Mouse (Mus musculus) left cerebral cortex, adult 2 months (tissue): ENCODE measurements at regions not wholly inside any gene's neighbourhood (a gene's known extent, or its start where the extent isn't known, plus 50 kb on each side); places are given as distances from the start of the nearest gene placed in this dataset.

Experiments
- DNase-seq, 2 experiments: peaks; one replicate each; pipeline ENCODE4 v3.0.0; 2021 to 2022; ENCODE audit warnings: low spot score in 2 of 2, mixed read lengths in 1 of 2; ENCODE audit errors: extremely low spot score in 1 of 2
- H3K27ac ChIP-seq: fragments of 200-600 bp; 2 replicates; pipeline ENCODE4 v1.8.1; 2022
- H3K4me3 ChIP-seq: fragments of 200-600 bp; 2 replicates; pipeline ENCODE4 v1.8.1; 2022
- CTCF ChIP-seq: fragments of 200-600 bp; IDR thresholded peaks from 2 replicates; pipeline ENCODE4 v1.8.1; 2022; ENCODE audit warnings: antibody characterized with exemption, mild to moderate bottlenecking, moderate library complexity
- intact Hi-C: fragments of 180-260 bp; cut with DNase I; formaldehyde crosslinking; loops from one replicate; pipeline ENCODE4 v1.15.1; 2025

- no peak for DNase-seq
- Histone ChIP-seq H3K4me3 (no peak overlapping the region), H3K27ac (no peak overlapping the region)
- TF ChIP-seq CTCF: no peak
- intact Hi-C loops: no loop called here
Measured at GRCm38 (mm10) chr12:97434021-97434420, 825.2 kb downstream of the Galc start.

DNA sequence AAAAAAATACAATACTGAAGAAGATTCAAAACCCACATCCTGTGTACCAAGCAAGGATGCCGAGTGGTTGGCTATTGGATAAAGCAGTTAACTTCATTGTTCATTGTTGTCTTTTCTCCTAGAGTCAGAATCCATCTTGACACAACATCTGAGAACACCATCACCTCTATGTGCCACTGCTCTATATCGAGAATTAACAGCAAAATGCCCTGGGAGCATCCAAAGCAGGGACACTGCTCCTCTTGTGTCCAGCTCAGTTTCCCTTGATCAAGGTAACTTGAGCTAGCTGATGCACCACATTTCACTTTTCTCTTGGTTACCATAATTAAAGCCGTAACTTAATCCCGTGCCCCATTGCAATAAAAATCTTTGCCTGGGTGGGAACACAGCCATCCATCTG, 826.6 kb downstream of the Galc start:
- no peak for TF ChIP-seq CTCF
- intact Hi-C loops: no loop called here
- Histone ChIP-seq H3K27ac (no peak overlapping the region), H3K4me3 (no peak overlapping the region)
- DNase-seq: no peak

DNA sequence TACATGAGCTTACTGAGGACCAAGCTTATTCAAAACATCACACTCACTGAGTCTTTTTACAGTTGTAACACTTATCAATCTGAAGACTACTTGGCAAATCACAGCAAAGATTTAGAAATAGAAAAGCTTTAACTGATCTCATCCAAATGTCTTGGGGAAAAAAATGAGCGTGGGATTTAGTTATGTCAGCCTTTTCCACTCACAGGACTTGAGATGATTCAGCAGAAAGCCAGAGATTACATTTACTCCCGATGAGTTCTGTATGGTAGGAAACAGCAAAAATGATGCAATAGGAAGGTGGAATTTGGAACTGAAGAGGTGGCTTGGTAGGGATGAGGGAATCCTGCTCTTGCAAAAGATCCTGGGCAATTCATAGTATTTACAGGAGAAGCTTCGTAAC, 831.0 kb downstream of the Galc start:
- intact Hi-C loops: no loop called here
- no peak overlapping the region for H3K27ac ChIP-seq
- no peak overlapping the region for H3K4me3 ChIP-seq
- no peak for DNase-seq
- no peak for TF ChIP-seq CTCF

DNA sequence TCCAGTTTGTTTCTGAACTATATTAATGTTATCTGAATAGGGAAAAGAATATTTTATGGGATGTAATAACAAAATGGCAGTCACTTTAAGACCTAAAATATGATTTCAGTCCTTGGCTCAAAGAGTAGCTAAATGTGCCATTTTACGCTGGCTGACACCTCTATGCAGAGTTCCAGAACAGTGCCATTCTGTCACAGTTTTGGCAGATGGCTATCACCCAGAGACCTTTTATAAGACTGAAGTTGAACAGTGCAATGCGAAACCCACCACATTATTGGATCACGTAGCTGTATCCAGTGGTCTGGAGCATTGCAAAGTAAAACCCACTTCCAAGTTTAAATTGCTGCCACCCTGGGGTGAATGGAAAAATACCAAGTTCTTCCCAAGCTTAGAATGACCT, 834.5 kb downstream of the Galc start:
- TF ChIP-seq CTCF: no peak
- intact Hi-C loops: no loop called here
- H3K27ac ChIP-seq: no peak overlapping the region
- no peak overlapping the region for H3K4me3 ChIP-seq
- no peak for DNase-seq

DNA sequence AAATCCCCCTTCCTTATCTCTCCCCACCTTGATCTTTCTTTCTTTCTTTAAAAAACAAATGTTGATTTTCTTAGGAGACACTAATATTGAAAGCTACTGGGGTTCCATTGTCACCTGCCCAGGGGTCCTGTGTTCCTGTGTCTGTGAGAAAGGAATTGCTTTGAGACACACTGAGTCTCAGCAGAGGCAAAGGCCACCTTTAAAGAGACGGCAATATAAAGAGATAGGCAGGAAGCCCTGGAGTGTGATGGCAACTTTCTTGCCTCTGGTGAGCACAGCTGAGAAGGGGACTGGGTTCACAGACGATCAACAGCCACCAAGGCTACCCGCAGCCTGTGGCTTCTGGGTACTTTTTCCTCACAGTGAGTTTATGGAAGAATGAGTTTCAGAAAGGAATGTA, 855.8 kb downstream of the Galc start:
- intact Hi-C loops: no loop called here
- TF ChIP-seq CTCF: no peak
- H3K27ac ChIP-seq: no peak overlapping the region
- DNase-seq: no peak
- no peak overlapping the region for H3K4me3 ChIP-seq

- Histone ChIP-seq H3K27ac (no peak overlapping the region), H3K4me3 (no peak overlapping the region)
- intact Hi-C loops: no loop called here
- DNase-seq: no peak
- no peak for TF ChIP-seq CTCF
Measured at GRCm38 (mm10) chr12:97402412-97403396, 856.6 kb downstream of the Galc start.

DNA sequence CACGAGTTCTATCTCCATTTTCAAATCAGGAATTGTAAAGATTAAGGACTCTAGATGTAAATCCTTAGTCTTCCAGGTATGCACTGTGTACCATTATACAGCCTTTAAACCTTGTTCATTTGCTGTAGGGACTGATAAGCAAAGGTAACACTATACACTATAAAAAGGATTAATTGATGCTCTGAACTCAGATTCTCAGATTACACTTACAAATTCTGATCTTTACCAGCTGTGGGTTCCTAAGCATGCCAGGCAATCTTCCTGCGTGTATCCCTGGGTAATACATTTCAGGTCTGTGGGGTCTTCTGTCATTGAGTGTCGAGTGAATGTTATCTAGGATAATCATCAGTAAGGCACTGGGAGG, 860.7 kb downstream of the Galc start:
- no peak overlapping the region for H3K27ac ChIP-seq
- intact Hi-C loops: no loop called here
- H3K4me3 ChIP-seq: no peak overlapping the region
- TF ChIP-seq CTCF: no peak
- DNase-seq: no peak

DNA sequence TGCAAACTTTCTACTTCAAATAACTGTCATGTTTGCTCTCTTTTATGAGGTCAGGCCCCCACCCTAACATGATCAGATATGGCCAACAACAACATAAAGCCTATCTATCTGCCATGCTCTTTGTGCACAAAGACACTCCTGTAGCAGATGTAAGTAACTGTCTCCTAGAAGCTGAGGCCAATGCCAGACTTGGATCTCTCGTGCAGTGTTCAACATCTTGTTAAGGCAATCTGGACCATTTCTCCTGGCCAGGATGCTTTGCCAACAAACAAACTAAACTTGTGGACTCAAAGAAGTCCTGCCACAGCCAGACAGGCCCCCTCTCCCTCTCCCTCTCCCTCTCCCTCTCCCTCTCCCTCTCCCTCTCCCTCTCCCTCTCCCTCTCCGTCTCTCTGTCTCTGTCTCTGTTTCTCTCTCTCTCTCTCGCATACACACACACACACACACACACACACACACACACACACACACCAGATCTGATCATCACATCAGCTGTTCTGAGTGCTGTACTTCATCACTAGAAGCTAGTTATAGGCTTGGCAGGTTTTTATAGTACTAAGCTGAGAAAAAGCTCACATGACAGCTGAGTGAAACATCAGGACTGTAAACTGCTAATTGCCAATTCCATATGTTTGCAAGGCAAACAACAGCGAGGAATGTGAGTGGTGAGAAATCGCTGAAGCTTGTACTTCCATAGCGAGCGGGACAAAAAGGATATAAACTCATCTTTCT, 861.2 kb downstream of the Galc start:
- no peak for DNase-seq
- no peak for TF ChIP-seq CTCF
- intact Hi-C loops: no loop called here
- Histone ChIP-seq H3K27ac (no peak overlapping the region), H3K4me3 (no peak overlapping the region)

DNA sequence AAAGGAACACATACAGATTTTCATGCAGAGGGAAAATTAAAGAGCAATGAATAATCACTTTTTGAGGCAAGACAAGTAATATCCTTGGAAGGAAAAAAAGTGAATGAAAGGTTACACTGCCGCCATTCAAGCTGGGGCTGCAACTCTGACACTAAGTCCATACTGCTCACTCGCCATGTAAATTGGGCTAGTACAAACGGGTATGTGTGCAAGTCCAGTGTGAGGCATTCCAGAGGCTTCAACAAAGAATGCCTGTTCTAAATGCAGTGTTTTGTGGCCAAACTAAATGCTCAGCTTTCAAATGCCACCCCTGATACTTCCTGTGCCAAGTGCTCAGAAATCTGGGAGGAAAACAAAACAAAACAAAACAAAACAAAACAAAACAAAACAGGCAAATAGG, 897.5 kb downstream of the Galc start:
- no peak for DNase-seq
- no peak overlapping the region for H3K27ac ChIP-seq
- H3K4me3 ChIP-seq: no peak overlapping the region
- intact Hi-C loops: no loop called here
- no peak for TF ChIP-seq CTCF

GRCm38 (mm10) chr12:97360656-97361055, 898.6 kb downstream of the Galc start:
- no peak overlapping the region for H3K27ac ChIP-seq
- TF ChIP-seq CTCF: no peak
- intact Hi-C loops: no loop called here
- no peak overlapping the region for H3K4me3 ChIP-seq
- DNase-seq: peak; percentile 15 to 30

- no peak overlapping the region; the same call in 1 of the 2 replicates for H3K27ac ChIP-seq
- no peak for DNase-seq
- intact Hi-C loops: no loop called here
- no peak overlapping the region for H3K4me3 ChIP-seq
- no peak for TF ChIP-seq CTCF
Measured at GRCm38 (mm10) chr12:97326582-97326981, 932.7 kb downstream of the Galc start.

GRCm38 (mm10) chr12:97312282-97313040, 946.8 kb downstream of the Galc start:
- intact Hi-C loops: no loop called here
- TF ChIP-seq CTCF: no peak
- Histone ChIP-seq H3K27ac (peak overlapping the region; percentile 63), H3K4me3 (no peak overlapping the region)
- DNase-seq: no peak
